Mouse (Mus musculus): ENCODE data around the gene 4933406M09Rik. TPM values are rescaled to one million over a fixed set of nuclear protein-coding genes. Genes with fewer than 3 reads are reported as not detected.
A peak's percentile ranks its signal among the peaks of the same experiment; 100 is the strongest.

Gene 4933406M09Rik
- polyA plus RNA-seq, 1 experiment from 2014 or later = 0.06 TPM

GRCm38 (mm10) chr1:134411706-134412629, 26.2 kb downstream of the 4933406M09Rik start:
- no peak overlapping the region for H3K27ac ChIP-seq (ENCODE audit: low read length)
- 0 out of 2 replicates have a peak, but pooled peaks have one; percentile 2 for TF ChIP-seq CTCF (IDR thresholded peaks at IDR 0.05)
- no peak for TF ChIP-seq EP300 (IDR thresholded peaks at IDR 0.05)
- H3K9ac ChIP-seq (replicated peaks; ENCODE audit: low read depth) = no peak overlapping the region
- WGBS = 90% methylated on average over 9 of the region's 9 CpGs
- H3K4me2 ChIP-seq (replicated peaks; ENCODE audit: low read depth, low read length) = no peak overlapping the region
- H3K4me3 ChIP-seq (ENCODE audit: low read depth, low read length) = no peak overlapping the region
- no peaks in the 10 kb centered on the region for H3K27me3 ChIP-seq (replicated peaks; ENCODE audit: insufficient read depth, low read length)
- no peaks in the 10 kb centered on the region for H3K36me3 ChIP-seq (ENCODE audit: insufficient read depth, low read length)
- no peaks in the 10 kb centered on the region for H3K9me3 ChIP-seq (ENCODE audit: low read length)
- ATAC-seq (no peak), DNase-seq (ENCODE audit: low spot score) (no peak)
- peaks cover 7% of the 10 kb centered on the region; the same call in 1 of the 2 replicates for H3K4me1 ChIP-seq (ENCODE audit: insufficient read depth, low read depth, low read length)

- Histone ChIP-seq H3K27me3 (replicated peaks; ENCODE audit: insufficient read depth, low read length) (no peaks in the 10 kb centered on the region), H3K9me3 (ENCODE audit: low read length) (no peaks in the 10 kb centered on the region), H3K9ac (replicated peaks; ENCODE audit: low read depth) (no peak overlapping the region), H3K4me3 (ENCODE audit: low read depth, low read length) (no peak overlapping the region), H3K36me3 (ENCODE audit: insufficient read depth, low read length) (no peaks in the 10 kb centered on the region), H3K4me2 (replicated peaks; ENCODE audit: low read depth, low read length) (no peak overlapping the region), H3K27ac (ENCODE audit: low read length) (peak overlapping the region; percentile 97), H3K4me1 (ENCODE audit: insufficient read depth, low read depth, low read length) (peaks cover 11% of the 10 kb centered on the region; the same call in 1 of the 2 replicates)
- DNase-seq (ENCODE audit: low spot score) (no peak), ATAC-seq (no peak)
- 42% methylated on average over 2 of the region's 2 CpGs for WGBS
- TF ChIP-seq CTCF (IDR thresholded peaks at IDR 0.05) = no peak
- no peak for TF ChIP-seq EP300 (IDR thresholded peaks at IDR 0.05)
Measured at GRCm38 (mm10) chr1:134414038-134414437, 28.3 kb downstream of the 4933406M09Rik start.

GRCm38 (mm10) chr1:134414501-134415167, 28.9 kb downstream of the 4933406M09Rik start:
- Histone ChIP-seq H3K4me3 (ENCODE audit: low read depth, low read length) (peak overlapping the region; percentile 84), H3K27ac (ENCODE audit: low read length) (peak overlapping the region; percentile 97), H3K27me3 (replicated peaks; ENCODE audit: insufficient read depth, low read length) (no peaks in the 10 kb centered on the region), H3K9ac (replicated peaks; ENCODE audit: low read depth) (no peak overlapping the region), H3K4me1 (ENCODE audit: insufficient read depth, low read depth, low read length) (peaks cover 16% of the 10 kb centered on the region; the same call in 1 of the 2 replicates), H3K36me3 (ENCODE audit: insufficient read depth, low read length) (no peaks in the 10 kb centered on the region), H3K4me2 (replicated peaks; ENCODE audit: low read depth, low read length) (peak overlapping the region; percentile 42), H3K9me3 (ENCODE audit: low read length) (no peaks in the 10 kb centered on the region)
- peak; percentile 82 for DNase-seq (ENCODE audit: low spot score)
- peak; percentile 49 for ATAC-seq
- 9% methylated on average over 11 of the region's 11 CpGs for WGBS
- TF ChIP-seq CTCF (IDR thresholded peaks at IDR 0.05) (peak; percentile 62), EP300 (IDR thresholded peaks at IDR 0.05) (0 out of 2 replicates have a peak, but pooled peaks have one; percentile 29)

GRCm38 (mm10) chr1:134415168-134415831, 29.6 kb downstream of the 4933406M09Rik start, which contains the start of gene Adipor1:
Adipor1 (plus strand) TSS chr1:134415378.
- H3K27ac ChIP-seq (ENCODE audit: low read length) = peak within 1 kb of the TSS; percentile 97
- no peaks in the 10 kb centered on the region for H3K36me3 ChIP-seq (ENCODE audit: insufficient read depth, low read length)
- DNase-seq (ENCODE audit: low spot score) (peak; percentile 99), ATAC-seq (peak; percentile 99)
- H3K27me3 ChIP-seq (replicated peaks; ENCODE audit: insufficient read depth, low read length) = no peaks in the 10 kb centered on the region
- H3K4me3 ChIP-seq (ENCODE audit: low read depth, low read length) = peak within 1 kb of the TSS; percentile 84
- H3K9ac ChIP-seq (replicated peaks; ENCODE audit: low read depth) = peak within 1 kb of the TSS; percentile 93
- H3K4me1 ChIP-seq (ENCODE audit: insufficient read depth, low read depth, low read length) = peaks cover 22% of the 10 kb centered on the region; the same call in 1 of the 2 replicates
- WGBS = under 1% methylated on average over 58 of the region's 77 CpGs
- peak within 1 kb of the TSS; percentile 63 for H3K4me2 ChIP-seq (replicated peaks; ENCODE audit: low read depth, low read length)
- no peaks in the 10 kb centered on the region for H3K9me3 ChIP-seq (ENCODE audit: low read length)
- TF ChIP-seq CTCF (IDR thresholded peaks at IDR 0.05) (peak; percentile 10; the same call in 1 of the 2 replicates), EP300 (IDR thresholded peaks at IDR 0.05) (no peak)

GRCm38 (mm10) chr1:134418414-134418975, 32.8 kb downstream of the 4933406M09Rik start:
- TF ChIP-seq EP300 (IDR thresholded peaks at IDR 0.05) (no peak), CTCF (IDR thresholded peaks at IDR 0.05) (no peak)
- ATAC-seq (no peak), DNase-seq (ENCODE audit: low spot score) (no peak)
- no peaks in the 10 kb centered on the region for H3K36me3 ChIP-seq (ENCODE audit: insufficient read depth, low read length)
- H3K9me3 ChIP-seq (ENCODE audit: low read length) = no peaks in the 10 kb centered on the region
- H3K4me2 ChIP-seq (replicated peaks; ENCODE audit: low read depth, low read length) = no peak overlapping the region
- H3K27me3 ChIP-seq (replicated peaks; ENCODE audit: insufficient read depth, low read length) = no peaks in the 10 kb centered on the region
- H3K4me1 ChIP-seq (ENCODE audit: insufficient read depth, low read depth, low read length) = peaks cover 26% of the 10 kb centered on the region; the same call in 1 of the 2 replicates
- H3K4me3 ChIP-seq (ENCODE audit: low read depth, low read length) = no peak overlapping the region
- WGBS = 63% methylated on average over 2 of the region's 2 CpGs
- peak overlapping the region; percentile 47; the same call in 1 of the 2 replicates for H3K27ac ChIP-seq (ENCODE audit: low read length)
- H3K9ac ChIP-seq (replicated peaks; ENCODE audit: low read depth) = no peak overlapping the region
